Mouse (Mus musculus): ENCODE data around the gene Duxbl1. TPM values are rescaled to one million over a fixed set of nuclear protein-coding genes. Genes with fewer than 3 reads are reported as not detected.
"Not testable (repeated sequence)": the region's sequence is repeated elsewhere in the genome, so short reads cannot be mapped to it uniquely, and the experiment has no call there.

Gene Duxbl1
- 0.22 and 1.2 TPM in 2 replicates for polyA plus RNA-seq (2011; ENCODE audit: insufficient read length, low read depth, missing spikeins)

DNA sequence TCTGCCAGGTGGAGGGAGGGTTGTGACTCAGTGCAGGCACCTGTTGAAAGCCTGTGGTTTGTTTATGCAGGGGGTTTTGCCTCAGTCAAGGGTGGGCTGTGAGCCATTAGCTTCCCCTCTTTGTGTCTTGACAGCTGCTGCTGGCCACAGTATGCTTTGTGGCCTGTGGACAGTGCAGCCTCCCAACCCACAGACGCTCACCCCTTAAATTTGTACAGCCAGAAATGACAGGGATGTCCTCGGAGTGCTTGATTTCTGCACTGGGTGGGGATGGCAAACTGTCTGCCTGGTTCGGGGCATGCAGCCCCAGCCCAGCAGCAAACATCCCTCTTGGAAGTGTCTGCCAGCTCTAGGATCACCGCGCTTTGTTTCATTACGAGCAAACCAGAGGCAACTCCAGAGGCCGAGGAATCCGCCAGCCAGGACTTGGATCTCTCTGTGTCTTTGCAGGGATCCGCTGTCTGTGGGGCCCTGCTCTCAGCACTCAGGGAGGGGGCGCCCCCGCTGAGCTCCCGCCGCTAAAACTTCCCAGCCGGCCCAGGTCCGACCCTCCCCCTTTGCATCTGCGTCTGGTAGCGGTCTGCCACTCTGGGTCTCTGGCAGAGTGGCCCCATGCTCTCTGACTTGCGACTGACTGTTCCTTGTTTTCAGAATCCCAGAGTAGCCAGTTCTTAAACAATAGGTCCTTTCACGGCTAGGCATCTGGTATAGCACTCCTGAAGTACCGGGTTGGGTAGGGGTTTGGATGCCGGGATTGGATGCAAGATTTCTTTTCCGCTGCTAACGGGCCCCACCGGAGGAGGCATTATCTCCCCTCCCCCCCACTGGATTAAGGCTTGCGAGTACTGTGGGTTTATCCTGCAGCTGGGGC lies at the start of gene Duxbl1:
Gene Duxbl1 (plus strand): TSS at position 207 of the 871 bp plus-strand sequence.
- H3K4me1 ChIP-seq (ENCODE audit: control insufficient read depth, insufficient read depth, low read length); H3K4me3 ChIP-seq (ENCODE audit: insufficient read depth, low read length); H3K27ac ChIP-seq (ENCODE audit: insufficient read depth, low read length): not testable (repeated sequence)

DNA sequence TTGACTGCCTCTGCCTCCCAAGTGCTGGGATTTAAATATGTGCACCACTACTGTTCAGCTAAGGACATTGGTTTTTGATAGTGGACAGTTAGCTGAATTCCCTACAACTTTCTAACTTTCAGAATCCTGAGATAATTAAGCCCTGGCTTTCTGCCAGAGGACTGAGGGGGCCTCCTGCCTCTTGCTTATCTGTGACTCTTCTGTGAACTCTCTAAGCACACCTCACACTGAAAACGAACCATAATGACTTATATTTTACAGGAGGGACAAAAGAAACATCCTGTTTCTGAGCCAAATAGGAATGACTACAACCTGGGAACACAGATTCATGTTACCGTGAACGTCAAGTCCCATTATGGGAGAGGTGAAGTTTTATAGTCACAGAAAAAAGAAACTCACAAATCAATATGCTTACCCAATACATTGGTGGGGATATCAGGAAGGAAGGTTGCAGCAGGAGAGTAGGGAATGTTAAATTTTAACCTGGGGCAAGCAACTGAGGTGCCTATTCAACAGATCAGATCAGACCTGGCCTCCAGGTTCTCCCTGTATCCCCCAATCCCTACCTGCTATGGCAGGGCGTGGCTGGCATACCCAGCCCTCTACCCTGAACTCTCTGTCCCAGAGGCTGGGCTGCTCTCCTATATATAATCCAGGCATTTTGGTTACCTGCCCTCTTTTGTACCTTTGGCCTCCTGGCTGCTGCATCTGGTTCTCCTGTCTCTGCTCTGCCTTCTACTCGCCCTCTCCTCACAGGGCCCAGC lies 41.3 kb upstream of the Duxbl1 start:
- H3K4me3 ChIP-seq (ENCODE audit: insufficient read depth, low read length), result not testable (repeated sequence)

DNA sequence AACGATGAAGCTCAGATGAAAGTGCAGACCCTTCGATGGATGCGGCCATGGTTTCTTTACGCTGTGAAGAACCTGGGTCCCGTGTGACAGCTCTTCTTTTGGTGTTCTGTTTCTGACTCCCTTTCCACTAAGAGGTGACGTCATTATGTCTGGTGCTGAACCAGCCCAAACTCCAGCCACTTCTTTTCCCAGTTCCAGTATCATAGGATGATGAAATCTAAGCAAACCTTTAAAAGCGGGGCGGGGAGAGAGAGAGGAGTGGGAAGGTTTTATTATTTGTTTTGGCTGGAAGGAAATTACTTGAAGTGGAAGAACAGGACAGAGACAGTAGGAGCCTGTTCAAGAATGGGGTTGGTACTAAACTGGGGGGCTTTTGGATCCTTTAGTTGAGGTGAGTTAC lies 40.4 kb upstream of the Duxbl1 start, which contains the start of gene Cphx1:
Gene Cphx1 (plus strand): TSS at position 301 of the 400 bp plus-strand sequence.
- not testable (repeated sequence) for H3K4me3 ChIP-seq (ENCODE audit: insufficient read depth, low read length); H3K27ac ChIP-seq (ENCODE audit: insufficient read depth, low read length); H3K4me1 ChIP-seq (ENCODE audit: control insufficient read depth, insufficient read depth, low read length)

More for the DNA sequence above, 41.3 kb upstream of the Duxbl1 start:
- not testable (repeated sequence) for H3K4me1 ChIP-seq (ENCODE audit: control insufficient read depth, insufficient read depth, low read length); H3K27ac ChIP-seq (ENCODE audit: insufficient read depth, low read length)

DNA sequence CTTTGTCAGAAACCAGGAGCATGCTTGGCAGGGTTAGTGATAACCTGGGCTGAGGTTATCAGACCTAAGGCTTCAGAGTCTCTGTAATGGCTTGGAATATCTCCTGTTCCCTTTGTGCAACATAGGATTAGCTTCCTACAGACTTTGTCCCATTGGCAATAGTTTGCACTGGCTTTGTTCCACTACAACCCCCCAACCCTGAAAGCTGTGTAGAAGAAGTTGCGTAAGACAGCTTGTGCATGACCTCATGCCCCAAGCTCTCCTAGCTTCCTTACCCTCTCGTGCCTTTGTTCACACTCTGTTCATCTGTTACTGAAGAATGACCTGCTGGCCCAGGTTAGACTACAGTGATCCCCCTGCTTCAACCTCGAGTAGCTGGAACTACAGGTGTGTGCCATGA lies 20.5 kb upstream of the Duxbl1 start:
- H3K4me3 ChIP-seq (ENCODE audit: insufficient read depth, low read length); H3K4me1 ChIP-seq (ENCODE audit: control insufficient read depth, insufficient read depth, low read length); H3K27ac ChIP-seq (ENCODE audit: insufficient read depth, low read length): not testable (repeated sequence)

DNA sequence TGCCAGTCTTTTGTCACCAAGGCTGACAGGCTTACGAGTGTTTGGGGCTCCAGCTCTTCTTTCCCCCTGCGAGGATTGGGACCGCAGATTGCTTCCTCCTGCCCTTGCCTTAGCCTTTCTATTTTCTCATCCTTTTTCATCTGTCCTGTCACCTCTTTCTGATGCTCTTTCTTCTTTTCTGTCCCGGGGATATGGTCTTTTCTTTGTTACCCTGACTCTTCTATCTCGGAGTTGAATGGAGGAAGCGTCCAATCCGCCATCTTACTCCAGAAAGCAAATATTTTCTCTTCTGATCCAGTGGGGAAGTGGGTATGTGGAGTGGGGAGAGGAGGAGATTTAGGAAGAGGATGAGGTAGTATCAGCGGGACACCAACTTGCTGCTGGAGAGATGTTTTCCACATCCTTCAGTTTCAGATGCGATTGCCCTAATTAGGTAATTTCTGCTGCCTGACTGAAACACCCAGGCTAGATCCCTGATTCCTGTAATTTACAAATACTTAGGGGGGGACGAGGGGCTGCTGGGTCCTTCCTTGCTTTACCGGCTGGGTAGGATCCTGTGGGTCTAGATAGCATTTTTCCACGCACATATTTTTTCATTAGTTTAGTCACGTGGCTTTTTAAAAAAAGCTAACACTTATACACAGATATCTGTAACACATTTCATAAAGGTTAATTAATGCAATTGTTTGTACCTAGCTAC lies 1.0 kb downstream of the Duxbl1 start:
- not testable (repeated sequence) for H3K4me1 ChIP-seq (ENCODE audit: control insufficient read depth, insufficient read depth, low read length); H3K27ac ChIP-seq (ENCODE audit: insufficient read depth, low read length); H3K4me3 ChIP-seq (ENCODE audit: insufficient read depth, low read length)

DNA sequence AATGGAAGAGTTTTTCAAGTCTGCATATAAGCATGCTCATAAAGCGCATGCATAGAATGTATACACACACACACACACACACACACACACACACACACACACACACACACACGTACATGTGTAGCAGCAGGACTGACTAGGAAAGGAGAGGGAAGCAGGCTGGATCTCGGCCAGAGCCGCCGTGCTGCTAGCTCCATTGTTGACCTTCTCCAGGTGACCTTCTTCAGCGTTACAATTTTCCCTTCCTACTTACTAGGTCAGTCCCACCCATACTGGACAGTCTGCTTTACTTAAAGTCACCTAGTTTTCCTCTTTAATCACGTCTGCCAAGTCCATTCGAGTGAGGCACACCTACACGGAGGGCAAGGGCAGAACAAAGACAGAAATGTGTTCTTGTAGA lies 3.5 kb downstream of the Duxbl1 start:
- not testable (repeated sequence) for H3K4me1 ChIP-seq (ENCODE audit: control insufficient read depth, insufficient read depth, low read length); H3K4me3 ChIP-seq (ENCODE audit: insufficient read depth, low read length); H3K27ac ChIP-seq (ENCODE audit: insufficient read depth, low read length)

DNA sequence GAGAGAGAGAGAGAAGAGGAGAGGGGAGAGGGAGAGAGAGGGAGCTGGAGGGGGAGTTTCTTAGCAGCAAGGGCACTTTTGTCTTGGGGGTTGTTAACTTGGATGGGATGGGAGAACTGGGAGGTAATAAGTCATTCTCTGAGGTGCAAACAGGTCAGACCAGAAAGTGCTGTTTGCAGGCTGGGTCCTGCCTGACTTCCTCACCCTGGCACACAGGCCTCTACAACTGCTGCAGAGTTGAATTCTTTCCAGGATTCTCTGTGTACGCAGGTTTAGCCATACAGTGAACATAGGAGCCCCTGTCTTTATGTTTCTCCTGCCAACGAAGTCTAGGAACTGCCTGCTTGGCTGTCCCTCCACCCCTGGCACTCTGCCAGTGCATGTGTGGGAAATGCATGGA lies 29.1 kb downstream of the Duxbl1 start:
- H3K4me3 ChIP-seq (ENCODE audit: insufficient read depth, low read length); H3K4me1 ChIP-seq (ENCODE audit: control insufficient read depth, insufficient read depth, low read length); H3K27ac ChIP-seq (ENCODE audit: insufficient read depth, low read length): not testable (repeated sequence)

DNA sequence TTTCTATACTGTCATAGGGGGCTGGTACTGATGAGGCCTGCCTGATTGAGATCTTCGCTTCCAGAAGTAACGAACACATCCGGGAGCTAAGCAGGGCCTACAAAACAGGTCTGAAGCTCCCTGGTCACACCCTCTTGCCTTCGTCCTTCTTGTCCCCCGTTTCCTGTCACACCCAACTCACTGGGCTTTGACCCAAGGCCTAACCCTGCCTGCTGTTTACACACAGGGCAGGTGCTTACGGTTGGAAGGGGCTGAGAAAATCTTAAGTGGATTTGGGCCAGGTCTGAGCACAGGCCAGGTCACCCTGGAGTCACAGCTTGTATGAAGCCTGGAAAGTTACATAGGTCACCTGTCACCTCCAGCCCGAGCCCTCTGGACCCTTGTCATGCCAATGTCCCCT lies 38.0 kb downstream of the Duxbl1 start:
- H3K4me3 ChIP-seq (ENCODE audit: insufficient read depth, low read length); H3K4me1 ChIP-seq (ENCODE audit: control insufficient read depth, insufficient read depth, low read length); H3K27ac ChIP-seq (ENCODE audit: insufficient read depth, low read length): not testable (repeated sequence)

DNA sequence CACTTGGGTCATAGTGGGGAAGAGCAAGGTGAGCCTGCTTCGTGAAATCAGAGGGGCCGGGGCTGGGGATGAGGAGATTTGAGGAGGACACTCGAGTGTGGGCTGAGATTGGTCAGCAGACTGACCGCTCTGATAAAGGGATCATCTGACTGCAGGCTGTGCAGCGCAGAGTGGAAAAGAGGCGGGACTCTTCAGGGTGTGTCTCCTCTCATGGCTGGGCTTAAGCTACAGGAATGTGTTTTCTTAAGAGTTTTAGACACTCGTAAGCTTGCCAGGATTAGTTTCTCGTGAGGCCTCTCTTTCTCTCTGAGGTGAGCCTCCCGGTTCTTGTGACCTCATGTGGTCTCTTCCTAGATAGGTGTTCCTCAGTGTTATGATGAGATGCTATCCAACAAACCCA lies 43.2 kb downstream of the Duxbl1 start:
- not testable (repeated sequence) for H3K4me1 ChIP-seq (ENCODE audit: control insufficient read depth, insufficient read depth, low read length); H3K27ac ChIP-seq (ENCODE audit: insufficient read depth, low read length); H3K4me3 ChIP-seq (ENCODE audit: insufficient read depth, low read length)

DNA sequence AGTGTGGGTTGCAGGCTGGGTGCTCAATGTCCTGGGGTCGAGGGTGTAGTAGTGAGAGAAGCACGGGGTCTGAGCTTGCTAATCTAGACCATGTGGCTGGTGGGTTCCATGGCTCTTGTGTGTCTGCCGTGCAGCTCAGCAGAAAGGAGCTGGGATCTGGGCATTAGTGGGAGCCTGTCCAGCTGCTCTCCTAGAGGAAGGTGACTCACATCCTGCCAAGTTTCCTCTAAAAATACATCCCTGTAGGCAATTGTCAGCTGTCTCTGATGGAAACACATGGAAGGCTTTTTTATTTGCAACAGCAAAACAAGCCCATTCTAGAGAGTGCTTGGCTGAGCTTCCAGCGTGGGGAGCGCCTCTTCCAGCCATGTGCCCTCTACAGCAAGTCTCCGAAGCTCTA lies 44.5 kb downstream of the Duxbl1 start:
- H3K27ac ChIP-seq (ENCODE audit: insufficient read depth, low read length); H3K4me3 ChIP-seq (ENCODE audit: insufficient read depth, low read length); H3K4me1 ChIP-seq (ENCODE audit: control insufficient read depth, insufficient read depth, low read length): not testable (repeated sequence)

DNA sequence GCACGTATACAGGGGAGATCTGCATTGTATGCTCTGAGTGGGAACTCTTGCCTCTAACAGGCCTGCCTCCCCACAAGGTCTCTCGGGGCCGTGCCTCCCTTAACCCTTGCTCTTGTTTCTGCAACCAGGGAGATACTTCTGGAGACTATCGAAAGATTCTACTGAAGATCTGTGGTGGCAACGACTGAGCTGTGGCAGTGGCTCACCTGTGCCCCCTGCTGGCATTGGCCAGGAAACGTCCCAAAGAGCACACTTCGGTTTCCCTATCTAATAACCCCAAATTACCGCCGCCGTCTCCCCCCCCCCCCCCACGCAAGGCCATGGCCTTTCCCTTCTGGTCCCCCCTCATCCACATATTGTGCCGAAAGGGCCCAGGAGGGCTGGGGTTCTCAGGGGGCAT lies 47.3 kb downstream of the Duxbl1 start:
- H3K27ac ChIP-seq (ENCODE audit: insufficient read depth, low read length); H3K4me3 ChIP-seq (ENCODE audit: insufficient read depth, low read length); H3K4me1 ChIP-seq (ENCODE audit: control insufficient read depth, insufficient read depth, low read length): not testable (repeated sequence)

DNA sequence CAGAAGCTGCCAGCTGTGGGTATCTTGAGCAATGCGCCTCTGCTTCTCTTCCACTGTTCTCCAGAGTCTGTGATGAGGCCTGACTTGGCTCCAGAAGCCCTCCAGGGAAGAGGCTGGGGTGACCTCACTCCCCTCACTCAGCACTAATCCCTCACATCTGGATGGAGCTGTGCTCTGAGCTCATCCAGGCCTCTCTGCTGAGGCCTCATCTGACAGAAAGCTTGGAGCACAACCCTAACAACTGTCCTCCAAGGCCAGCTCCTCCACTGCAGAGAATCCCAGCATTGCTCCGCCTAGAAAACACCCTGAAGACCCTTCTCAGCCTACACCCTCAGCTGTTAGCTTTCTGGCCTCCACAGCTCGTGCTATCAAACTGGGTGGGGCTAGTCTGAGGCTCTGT lies 56.0 kb downstream of the Duxbl1 start:
- not testable (repeated sequence) for H3K4me3 ChIP-seq (ENCODE audit: insufficient read depth, low read length); H3K4me1 ChIP-seq (ENCODE audit: control insufficient read depth, insufficient read depth, low read length); H3K27ac ChIP-seq (ENCODE audit: insufficient read depth, low read length)

DNA sequence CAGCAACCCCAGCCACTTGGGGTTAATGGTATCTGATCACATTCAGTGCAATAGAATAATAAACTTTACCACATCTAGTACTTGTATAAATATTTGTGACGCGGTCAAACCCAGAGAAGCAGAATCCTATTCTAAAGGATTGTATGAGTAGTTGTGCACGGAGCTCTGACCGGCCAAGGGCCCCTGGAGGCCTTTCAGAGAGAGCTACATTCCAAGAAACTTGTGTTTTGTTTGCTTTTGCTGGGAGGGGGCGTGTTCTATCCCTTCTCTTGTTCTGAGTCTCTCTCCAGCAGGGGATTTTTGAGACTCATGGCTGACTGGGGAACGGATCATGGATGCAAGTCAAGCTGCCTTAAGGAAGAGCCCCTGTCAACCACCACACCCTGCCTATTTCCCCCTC lies 57.1 kb downstream of the Duxbl1 start:
- not testable (repeated sequence) for H3K4me1 ChIP-seq (ENCODE audit: control insufficient read depth, insufficient read depth, low read length); H3K4me3 ChIP-seq (ENCODE audit: insufficient read depth, low read length); H3K27ac ChIP-seq (ENCODE audit: insufficient read depth, low read length)

All from embryonic fibroblast, embryonic 13.5 days (primary cell).